Mouse (Mus musculus) ES-Bruce4 (cell line): ENCODE measurements around the gene Camta2.

Experiments
- CTCF ChIP-seq: IDR thresholded peaks from one replicate; pipeline ENCODE4 v1.8.1; 2011; ENCODE audit warnings: low read depth, low read length
- POLR2A ChIP-seq: IDR thresholded peaks from one replicate; pipeline ENCODE4 v1.8.1; 2011; ENCODE audit warnings: low read length; ENCODE audit not compliant: insufficient read depth

- TF ChIP-seq POLR2A (no peak), CTCF (no peak)
Observed at GRCm38 (mm10) chr11:70660571-70660970, 27.3 kb downstream of the Camta2 start.
